Mouse (Mus musculus): ENCODE results near the gene Diras2.
"Not testable (repeated sequence)": the region's sequence is repeated elsewhere in the genome, so short reads cannot be mapped to it uniquely, and the experiment has no call there.

Diras2 gene

DNA sequence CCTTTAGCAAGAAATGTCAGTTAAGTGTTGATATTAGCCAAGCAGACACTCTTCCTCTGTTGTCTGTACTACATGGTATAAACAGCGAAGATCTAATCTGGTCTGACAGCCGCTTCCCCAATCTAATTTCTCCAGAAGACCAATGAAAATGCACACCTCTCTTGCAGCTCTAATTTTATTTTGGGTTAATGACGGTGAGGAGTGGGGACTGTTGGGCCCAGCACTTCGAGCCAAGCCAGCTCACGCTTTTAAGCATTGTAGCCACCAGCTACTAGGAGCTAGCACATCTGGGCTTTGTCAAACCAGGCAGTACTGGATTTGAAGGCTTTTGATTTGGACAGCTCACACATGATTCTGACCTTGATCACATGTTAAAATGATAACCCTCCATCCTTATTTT, 14.1 kb downstream of the Diras2 start:
- no peak for DNase-seq (ENCODE audit: extremely low spot score)

DNA sequence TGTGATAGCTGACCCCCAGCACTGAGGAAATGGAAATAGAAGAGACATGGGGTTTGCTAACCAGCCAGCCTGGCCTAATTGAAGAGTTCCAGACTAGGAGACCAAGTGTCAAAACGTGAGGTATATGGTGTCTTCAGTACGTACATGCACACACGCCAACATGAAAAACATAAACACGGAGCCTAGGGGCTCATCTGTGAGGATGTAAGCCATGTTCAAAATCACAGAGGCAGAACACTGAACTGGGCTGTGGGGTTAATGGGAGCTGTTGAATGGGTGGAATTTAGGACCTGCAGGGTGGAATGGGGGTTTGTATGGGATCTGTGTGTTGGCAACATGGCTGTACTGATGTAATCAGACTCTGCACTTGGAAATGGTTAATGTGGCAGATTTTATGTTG, 14.5 kb downstream of the Diras2 start:
- DNase-seq (ENCODE audit: extremely low spot score), result no peak

DNA sequence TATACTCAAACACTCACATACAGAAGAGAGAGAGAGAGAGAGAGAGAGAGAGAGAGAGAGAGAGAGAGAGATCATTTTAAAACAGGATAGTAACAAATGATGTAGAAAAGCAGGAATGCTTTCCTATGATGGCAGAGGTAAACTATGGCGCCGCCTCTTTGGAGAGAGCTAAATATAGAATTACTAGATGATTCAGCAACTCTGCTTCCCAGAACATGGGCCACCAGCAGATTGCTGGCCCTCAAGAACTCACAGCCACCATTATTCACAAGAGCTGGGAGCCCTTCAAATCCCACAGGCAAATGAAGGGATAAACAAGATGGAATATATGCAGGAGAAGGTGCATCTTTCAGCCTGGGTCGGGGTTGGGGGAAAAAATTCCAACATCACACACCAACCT, 15.0 kb downstream of the Diras2 start:
- no peak for DNase-seq (ENCODE audit: extremely low spot score)

DNA sequence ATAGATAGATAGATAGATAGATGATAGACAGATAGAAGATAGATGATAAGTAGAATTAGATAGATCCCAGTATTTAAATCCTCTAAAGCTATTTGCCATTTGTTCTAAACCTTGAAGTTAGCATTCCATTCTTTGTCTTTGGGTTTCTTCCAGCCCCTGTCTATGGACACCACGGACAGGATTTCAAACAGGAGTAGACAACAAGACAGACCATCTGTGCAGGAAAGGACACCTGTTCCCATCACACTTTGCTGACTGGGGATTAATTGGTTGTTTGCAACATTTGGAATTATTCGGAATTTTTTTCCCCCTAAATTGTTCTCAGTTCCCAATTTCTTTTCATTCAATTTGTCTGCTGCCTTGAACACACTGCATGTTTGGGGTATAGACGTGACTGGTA, 17.5 kb downstream of the Diras2 start:
- no peak for DNase-seq (ENCODE audit: extremely low spot score)

DNA sequence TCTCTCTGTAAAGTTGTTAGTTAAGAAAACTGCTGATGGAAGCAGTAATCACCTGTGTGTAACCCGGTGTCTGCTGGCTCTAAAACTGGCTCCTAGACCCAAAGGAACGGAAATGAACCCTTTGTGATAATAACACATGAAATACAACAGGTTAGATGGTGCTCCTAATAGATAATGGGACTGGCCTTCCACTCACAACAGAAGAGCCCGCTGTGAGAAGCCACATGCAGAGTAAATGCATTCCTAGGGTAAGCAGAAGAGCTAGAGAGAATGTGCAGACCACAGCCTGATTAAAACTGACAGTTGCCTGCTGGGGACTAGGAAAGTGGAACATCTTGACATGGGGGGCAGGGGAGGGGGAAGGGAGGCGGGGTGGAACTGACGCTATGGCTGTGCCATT, 18.7 kb downstream of the Diras2 start:
- no peak for DNase-seq (ENCODE audit: extremely low spot score)

DNA sequence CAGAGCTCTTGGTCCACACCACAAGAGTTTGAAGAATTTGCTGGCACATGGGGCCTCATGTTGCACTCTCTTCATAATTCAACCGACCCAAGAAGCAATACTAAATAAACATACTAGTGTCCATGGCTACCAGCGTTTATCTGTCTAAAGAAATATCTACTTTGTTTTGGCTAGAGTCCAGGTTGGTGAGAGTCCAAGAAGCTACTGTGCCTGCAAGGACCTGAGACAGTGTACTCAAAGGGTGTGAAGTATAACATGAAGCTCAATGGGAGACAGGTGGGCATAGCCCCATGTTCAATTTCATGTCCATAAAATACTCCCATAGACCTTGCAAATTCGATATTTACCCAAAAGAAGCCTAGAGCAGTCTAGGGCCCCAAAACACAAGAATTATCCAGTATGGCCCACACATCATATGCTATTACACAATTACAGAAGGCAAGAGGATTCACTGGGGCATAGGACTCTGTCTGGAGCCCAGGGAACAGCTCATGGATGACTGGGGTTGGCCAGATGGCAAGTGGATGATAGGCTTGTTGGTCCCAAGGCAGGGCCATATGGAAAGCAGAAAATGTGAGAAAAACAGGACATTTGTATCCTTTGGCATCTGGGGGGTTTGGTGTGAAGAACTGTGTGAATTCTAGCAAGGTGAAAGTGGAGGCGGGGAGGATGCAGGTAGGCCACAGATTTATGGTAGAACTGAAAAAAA, 20.8 kb downstream of the Diras2 start:
- no peak for DNase-seq (ENCODE audit: extremely low spot score)

DNA sequence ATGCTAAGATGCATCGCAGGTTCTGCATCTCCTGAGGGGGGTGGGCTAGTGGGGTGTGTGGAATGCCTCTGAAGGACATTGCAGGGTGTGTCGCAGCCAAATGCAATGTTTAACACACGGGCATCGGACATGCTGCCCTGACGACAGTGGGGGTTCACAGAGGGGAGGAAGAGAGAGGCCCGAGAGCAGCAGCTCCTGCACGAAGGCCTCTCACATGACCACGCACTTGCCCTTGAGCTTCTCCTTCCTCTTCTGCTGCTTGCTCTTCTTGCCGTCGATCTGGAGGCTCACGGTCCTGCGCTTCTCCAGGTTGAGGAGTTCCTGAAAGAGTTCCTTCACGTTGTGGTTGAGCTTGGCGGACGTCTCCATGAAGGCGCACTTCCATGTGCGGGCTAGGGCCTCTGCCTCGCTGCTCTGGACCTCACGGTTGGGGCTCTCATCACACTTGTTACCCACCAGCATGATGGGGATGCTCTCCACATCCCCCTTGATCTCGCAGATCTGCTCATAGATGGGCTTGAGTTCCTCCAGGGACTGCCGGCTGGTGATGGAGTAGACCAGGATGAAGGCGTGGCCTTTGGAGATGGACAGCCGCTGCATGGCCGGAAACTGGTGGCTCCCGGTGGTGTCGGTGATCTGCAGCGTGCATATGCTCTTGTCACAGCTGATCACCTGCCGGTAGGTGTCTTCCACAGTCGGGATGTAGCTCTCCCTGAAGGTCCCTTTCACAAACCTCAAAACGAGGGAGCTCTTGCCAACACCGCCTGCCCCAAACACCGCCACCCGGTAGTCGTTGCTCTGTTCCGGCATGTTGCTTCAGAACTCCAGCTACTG, 23.4 kb downstream of the Diras2 start:
- no peak for DNase-seq (ENCODE audit: extremely low spot score)

DNA sequence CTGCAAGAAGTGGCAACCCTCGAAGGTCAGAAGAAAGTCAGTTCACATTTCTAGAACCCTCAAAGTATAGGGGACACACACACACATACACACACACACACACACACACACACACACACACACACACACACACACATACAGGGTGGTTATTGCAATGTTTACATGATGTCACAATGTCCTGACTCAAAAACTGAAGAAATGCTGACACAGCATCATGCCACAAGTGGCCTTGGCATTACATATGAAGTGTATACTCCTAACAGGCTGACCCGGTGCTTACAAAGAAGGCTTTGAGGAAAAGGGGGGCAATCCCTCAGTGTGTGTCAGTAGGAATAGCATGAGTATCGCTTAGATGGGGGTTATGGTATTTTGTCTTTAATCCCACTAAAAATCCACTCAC, 24.3 kb downstream of the Diras2 start:
- not testable (repeated sequence) for DNase-seq (ENCODE audit: extremely low spot score)

DNA sequence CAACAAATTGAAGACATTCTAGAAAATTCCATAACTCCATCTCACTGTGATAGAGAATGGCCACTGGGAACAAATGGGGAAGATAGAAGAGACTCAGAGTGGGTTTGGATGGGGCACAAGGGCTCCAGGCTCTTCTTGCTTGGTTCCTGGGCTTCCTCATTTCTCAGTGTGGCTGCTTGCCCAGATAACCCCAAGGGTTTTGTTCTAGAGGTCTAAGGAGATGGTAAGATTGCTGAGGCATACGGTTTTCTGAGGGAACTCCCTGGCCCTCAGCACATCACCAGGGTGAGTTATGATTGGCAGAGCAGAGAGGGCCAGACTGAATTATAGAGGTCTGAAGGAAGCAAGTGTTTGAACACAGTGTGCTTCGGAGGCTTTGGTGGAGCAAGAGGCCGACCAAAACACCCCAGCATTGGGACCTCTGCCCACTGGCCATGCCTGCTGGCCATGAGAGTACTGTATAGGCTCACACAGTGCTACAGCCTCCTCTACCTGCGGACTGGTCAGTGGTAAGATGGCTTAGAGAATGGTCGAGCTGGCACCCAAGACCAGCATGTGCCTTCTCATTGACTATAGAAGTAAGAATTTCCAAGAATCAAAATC, 25.3 kb downstream of the Diras2 start:
- DNase-seq (ENCODE audit: extremely low spot score), result not testable (repeated sequence)

DNA sequence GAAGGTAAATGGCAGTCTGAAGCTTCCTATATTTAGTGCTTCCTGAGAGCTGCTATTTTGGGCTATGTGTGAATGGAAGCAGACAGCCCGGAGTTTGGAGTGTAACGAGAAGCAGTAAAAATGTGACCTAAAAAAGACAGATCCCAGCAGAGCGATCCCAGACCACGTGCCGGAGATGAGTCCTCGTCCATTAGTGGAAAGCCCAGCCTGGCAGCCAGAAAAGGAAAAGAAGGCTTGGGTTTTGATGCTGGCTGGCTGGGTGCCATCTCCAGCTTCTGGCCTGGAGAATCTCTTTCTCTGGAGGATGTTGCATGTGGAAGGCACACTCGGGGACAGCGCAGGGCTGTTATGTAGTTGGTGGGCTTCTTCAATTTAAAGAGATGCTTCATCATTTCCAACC, 29.4 kb downstream of the Diras2 start:
- no peak for DNase-seq (ENCODE audit: extremely low spot score)

DNA sequence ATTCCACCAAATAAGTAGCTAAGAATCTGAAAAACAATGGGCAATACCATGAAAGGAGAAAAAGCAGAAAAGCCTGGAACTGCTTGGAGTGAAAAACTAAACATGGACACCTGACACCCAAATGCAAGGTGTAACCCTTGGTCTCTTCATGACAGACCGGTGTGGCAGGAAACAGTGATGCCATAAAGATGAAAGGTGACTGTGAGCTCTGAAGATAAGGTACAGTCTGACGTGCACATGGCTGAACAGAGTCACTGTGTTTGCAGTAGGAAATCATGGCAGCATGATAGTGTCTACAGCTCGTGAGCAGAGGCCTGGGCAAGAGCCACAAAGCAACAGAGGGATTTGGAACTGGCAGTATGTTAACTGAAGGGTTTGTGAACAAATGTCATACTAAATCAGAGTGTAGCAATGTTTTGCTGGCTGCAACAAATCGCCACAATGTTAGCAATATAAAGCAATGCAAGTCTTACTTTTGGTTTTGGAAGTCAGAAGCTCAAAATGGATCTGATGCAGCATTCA, 34.0 kb downstream of the Diras2 start:
- DNase-seq (ENCODE audit: extremely low spot score), result no peak

DNA sequence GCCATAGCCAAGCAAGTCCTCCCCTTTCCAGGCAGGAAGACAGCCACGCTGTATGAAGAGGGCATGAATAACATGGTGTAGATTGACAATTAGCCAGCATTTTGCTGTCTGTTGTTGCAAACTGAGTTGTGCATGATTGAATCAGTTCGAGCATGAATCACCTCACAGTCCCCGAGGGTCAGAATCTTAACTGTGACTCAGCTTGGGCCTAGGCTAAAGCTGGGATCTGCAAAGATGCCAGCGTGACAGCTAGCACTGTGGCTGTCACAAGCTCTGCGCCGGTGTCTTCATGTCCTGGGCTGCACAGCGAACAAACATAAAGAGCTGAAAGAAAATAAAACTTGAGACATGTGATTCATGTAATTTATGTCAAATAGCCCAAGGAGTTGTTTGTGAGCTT, 42.3 kb downstream of the Diras2 start:
- no peak for DNase-seq (ENCODE audit: extremely low spot score)

DNA sequence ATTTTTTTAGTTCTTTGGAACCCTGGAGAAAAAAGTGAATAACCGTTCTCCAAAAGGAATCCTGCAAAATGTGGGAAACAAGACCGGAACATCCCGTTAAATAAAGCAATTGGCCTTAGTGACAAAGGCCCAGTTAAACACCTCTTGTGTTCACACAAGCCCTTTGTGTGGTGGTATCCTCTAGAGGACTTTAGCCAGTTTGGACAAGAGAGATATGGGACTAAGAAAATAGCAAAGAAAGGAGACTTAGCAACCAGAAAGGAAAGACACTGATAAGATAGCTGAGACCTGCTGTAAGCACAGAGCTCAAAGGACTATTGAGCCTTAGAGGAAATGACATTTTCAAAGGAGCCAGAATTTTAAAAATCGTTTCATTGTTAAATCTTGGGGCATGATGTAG, 47.0 kb downstream of the Diras2 start:
- no peak for DNase-seq (ENCODE audit: extremely low spot score)

DNA sequence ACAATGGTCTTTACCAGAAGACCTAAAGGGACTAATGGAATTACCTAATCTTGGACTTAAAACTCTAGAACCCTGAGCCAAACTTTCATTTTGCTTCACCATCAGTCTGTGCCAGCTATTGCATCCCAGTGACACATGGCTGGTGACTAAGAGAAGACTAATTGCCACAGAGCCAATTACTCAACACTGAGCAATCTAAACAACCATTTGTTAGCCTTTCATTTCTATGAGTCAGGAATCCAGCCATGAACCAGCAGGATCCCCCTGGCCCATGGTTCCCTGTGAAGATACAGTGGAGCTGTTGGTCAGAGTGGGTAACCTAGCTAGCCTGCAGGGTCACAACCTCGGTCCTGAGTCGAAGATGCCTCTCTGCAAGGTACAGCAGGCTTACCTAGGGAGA, 49.3 kb downstream of the Diras2 start:
- DNase-seq (ENCODE audit: extremely low spot score), result no peak

DNA sequence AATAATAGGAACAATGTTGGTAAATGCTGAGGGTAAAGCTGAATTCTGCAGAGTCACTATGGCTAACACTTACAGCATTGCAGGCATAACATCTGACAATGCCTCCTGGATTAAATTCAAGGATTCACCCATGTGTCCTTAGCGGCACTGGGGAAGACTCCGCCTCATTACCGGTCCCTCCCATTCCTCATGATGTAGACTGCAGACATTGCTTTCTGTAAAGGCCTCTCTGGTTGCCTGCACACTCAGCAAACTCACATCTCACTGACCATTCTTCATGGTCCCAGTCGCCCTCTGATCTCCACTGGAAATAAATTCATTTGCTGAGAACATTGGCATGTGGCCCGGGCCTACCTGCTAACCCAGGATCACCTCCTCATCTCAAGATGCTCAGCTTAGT, 51.9 kb downstream of the Diras2 start:
- DNase-seq (ENCODE audit: extremely low spot score), result no peak

DNA sequence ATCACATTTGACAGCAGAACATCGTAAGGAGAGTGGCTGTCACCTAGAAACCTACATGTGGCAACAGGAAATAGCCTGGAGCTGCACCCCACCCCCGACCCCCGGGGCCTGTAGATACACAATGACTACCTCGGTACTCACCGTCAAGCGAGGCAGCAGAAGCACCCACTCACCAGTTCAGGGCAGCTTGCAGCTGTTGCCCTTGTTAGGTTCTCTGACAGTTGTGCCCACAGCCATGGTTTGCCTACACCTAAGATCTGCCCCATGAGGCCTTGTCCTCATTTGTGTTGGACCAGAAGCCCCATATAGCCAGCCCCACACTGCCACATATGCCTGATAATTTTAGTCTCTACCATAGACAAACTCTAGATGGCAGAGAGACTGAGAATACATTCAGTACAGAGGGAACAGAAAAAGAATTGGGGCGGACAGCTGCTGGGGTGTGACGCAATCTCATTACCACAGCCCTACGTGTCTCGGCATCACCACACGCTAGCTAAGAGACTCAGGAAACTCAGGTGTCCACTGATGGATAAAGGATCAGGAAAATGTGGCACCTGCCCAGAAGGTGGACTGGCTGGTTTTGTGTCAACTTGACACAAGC, 54.0 kb downstream of the Diras2 start:
- DNase-seq (ENCODE audit: extremely low spot score), result no peak

DNA sequence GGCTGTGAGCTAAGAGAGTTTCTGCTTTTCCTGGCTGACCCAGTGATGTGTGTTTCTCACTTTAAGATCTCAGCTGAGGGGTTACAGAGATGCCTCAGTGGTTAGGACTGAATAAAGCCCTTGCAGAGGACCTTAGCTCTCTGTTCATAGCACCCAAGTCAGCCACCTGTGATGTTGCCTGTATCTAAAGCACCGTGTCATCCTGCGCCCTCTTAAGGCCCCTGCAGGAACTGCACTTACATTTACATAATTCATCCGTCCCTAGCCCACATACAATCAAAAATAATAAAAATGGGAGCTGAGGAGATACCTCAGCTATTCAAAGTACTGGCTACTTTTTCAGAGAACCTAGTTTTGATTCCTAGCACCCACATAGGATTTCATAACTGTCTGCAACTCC, 54.9 kb downstream of the Diras2 start:
- no peak for DNase-seq (ENCODE audit: extremely low spot score)

DNA sequence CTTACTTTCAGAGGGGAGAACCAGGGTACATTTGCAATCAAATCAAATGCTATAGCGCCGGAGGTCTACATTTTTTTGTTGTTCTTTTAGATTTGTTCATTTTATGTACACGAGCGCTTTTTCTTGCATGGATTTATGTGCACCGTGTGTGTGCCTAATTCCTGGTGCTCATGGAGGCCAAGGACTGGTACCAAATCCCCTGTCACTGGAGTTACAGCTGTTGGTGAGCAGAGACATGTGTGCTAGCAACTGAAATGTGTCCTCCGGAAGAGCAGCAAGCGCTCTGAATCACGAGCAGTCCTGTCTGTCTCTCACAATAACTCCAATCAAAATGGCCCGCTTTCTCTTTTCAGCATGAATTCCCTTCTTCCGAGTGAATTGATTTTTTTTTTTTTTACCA, 55.8 kb downstream of the Diras2 start:
- no peak for DNase-seq (ENCODE audit: extremely low spot score)

DNA sequence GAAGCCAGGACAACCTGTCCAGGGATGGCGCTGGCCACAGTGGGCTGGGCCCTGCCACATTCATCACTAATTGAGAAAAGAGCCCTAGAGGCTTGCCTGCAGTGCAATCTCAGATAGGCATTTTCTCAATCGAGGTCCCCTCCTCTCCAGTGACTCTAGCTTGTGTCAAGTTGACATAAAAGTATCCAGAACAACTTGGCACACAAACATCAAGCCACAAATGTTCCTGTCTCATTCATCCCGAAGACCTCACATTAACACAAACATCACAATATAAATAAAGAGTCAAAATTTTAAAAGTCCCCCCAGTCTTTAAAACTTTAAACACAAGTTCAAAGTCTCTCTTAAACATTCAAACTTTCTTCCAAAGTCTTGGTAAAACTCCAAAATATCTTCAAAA, 56.3 kb downstream of the Diras2 start:
- no peak for DNase-seq (ENCODE audit: extremely low spot score)

DNA sequence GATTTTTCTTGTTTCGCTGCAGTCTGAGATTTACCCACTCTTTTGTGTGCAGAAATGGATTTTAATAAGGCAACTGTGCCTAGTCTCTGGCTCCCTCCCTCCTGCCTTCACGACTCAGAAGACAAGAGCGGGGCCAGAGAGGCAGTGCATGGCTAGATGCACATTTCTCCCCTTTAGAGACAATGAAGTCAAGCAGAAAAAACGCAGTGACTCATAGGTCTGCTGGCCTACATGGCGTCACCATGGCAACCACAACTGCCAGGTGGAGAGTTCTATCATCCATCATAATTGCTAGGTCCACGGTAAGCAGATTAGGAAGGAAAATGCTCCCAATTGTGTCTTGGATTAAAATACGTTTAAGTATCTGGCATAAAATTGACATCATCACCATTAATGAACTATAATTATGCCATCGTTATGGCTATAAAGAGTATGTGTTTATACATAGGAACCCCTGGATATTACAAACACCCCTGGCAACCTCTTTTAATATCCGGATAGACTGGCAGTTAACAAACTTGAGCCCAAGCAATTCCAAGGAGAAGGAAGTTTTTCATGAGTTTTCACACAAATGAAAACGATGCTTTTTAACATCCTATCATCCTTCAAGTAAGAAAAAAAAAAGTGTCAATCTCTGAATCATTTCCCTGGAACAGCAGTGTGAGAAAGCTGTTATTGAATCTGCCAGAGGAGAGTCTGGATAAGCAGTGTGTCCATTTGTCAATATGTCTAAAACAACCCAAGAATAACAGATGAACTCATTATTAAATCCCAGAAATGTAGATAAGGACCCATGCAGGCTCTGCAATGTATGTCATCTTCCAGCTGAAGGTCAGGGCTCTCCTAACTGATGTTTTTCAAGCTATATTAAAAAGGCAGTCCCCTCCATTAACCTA, 61.0 kb downstream of the Diras2 start:
- peak; percentile 48 for DNase-seq (ENCODE audit: extremely low spot score)

DNA sequence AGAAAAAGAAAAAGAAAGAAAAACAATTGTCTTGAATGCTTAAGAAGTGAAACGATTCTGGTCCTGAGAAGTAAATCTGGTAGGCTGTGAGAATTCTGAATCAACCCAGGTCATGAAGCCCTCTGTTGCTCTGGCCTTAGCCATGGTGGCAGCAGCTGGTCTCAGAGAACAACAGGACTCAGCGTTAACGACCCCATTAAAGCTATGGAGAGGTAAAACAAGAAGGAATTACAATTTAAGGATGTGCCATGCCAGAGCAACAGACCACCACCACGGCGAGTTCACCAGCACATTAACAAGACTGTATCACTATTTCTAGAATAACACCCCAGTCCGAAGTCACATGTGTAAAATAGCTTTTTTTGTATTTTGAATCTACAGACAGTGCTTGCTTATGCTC, 65.9 kb downstream of the Diras2 start:
- DNase-seq (ENCODE audit: extremely low spot score), result no peak

All from embryo, embryonic 9.5 days (tissue).